Mouse (Mus musculus) limb, embryonic 14.5 days (tissue): ENCODE data around the gene Rap1b. TPM values are rescaled to one million over a fixed set of nuclear protein-coding genes. Genes with fewer than 3 reads are reported as not detected.

Experiments used
- ATAC-seq: fragments of 200-750 bp; cut with Nextera tagmentation; 2 replicates; pipeline ENCODE4 v1.8.0; 2017; ENCODE audit warnings: low read depth, moderate number of reproducible peaks, moderate TSS enrichment; ENCODE audit not compliant: low FRiP score
- DNase-seq: peaks from one replicate; pipeline ENCODE4 v3.0.0-alpha.2; 2015; ENCODE audit warnings: low spot score
- H3K27ac ChIP-seq: fragments of 300-500 bp; sonication (generic); replicated peaks from 2 replicates; pipeline ENCODE4 v1.5.1; 2014; ENCODE audit warnings: low read depth, mild to moderate bottlenecking, low read length, moderate library complexity, mixed read lengths
- H3K27me3 ChIP-seq: fragments of 300-500 bp; sonication (generic); 2 replicates; pipeline ENCODE4 v1.6.1; 2014; ENCODE audit warnings: low read length, mixed read lengths; ENCODE audit not compliant: control insufficient read depth, insufficient read depth
- H3K36me3 ChIP-seq: fragments of 300-500 bp; sonication (generic); 2 replicates; pipeline ENCODE4 v1.6.1; 2014; ENCODE audit warnings: mild to moderate bottlenecking, low read length, moderate library complexity, mixed read lengths; ENCODE audit not compliant: control insufficient read depth, insufficient read depth
- H3K4me1 ChIP-seq: fragments of 300-500 bp; sonication (generic); 2 replicates; pipeline ENCODE4 v1.6.1; 2014; ENCODE audit warnings: antibody characterized with exemption, low read length, mixed read lengths; ENCODE audit not compliant: control insufficient read depth, insufficient read depth
- H3K4me2 ChIP-seq: fragments of 300-500 bp; sonication (generic); replicated peaks from 2 replicates; pipeline ENCODE4 v1.6.1; 2014; ENCODE audit warnings: low read depth, mild to moderate bottlenecking, low read length, moderate library complexity; ENCODE audit not compliant: severe bottlenecking
- H3K4me3 ChIP-seq: fragments of 300-500 bp; sonication (generic); replicated peaks from 2 replicates; pipeline ENCODE4 v1.5.1; 2014; ENCODE audit warnings: low read length
- H3K9ac ChIP-seq: fragments of 300-500 bp; sonication (generic); 2 replicates; pipeline ENCODE4 v1.6.1; 2014; ENCODE audit warnings: mild to moderate bottlenecking, low read depth, low read length, moderate library complexity; ENCODE audit not compliant: severe bottlenecking
- H3K9me3 ChIP-seq: fragments of 300-500 bp; sonication (generic); 2 replicates; pipeline ENCODE4 v1.6.1; 2016; ENCODE audit warnings: low read length; ENCODE audit not compliant: control insufficient read depth
- POLR2A ChIP-seq: fragments of 200-500 bp; IDR thresholded peaks from 2 replicates; pipeline ENCODE4 v1.8.0; 2012; ENCODE audit warnings: inconsistent platforms, mild to moderate bottlenecking, moderate library complexity, borderline replicate concordance; ENCODE audit not compliant: insufficient read depth, insufficient read length; ENCODE audit errors: extremely low read depth
- WGBS: fragments of 180-500 bp; shearing (Covaris S2); extraction: QIAGEN DNeasy Blood & Tissue Kit; methylation state at CpG from one replicate; pipeline ENCODE4 v1.1.7; 2014; 5-methylcytosine and 5-hydroxymethylcytosine counted together
- polyA plus RNA-seq, 2 experiments: library from polyadenylated mRNA; depleted of rRNA in 1 of 2; stranded (reverse) in 1 of 2; unstranded in 1 of 2; fragments of >200 nt; fragmentation: Nextera tagmentation in 1 of 2; extraction: Ambion mirVana in 1 of 2; gene quantifications; 2 replicates each; pipeline versions ENCODE4 v1.2.1 to v1.2.3; 2012 to 2014

Rap1b gene
- polyA plus RNA-seq, 2 experiments: 94.9 to 190 TPM

- Histone ChIP-seq H3K9ac (no peak overlapping the region), H3K4me1 (no peaks in the 10 kb centered on the region; the same call in 1 of the 2 replicates), H3K4me2 (no peak overlapping the region), H3K36me3 (no peaks in the 10 kb centered on the region), H3K4me3 (no peak overlapping the region), H3K27me3 (no peaks in the 10 kb centered on the region), H3K27ac (no peak overlapping the region), H3K9me3 (no peaks in the 10 kb centered on the region)
- DNase-seq (no peak), ATAC-seq (no peak)
- WGBS: 69% methylated on average over 6 of the region's 6 CpGs
- no peak for TF ChIP-seq POLR2A
Observed at GRCm38 (mm10) chr10:117864695-117865094, 18.9 kb upstream of the Rap1b start.

GRCm38 (mm10) chr10:117864251-117864650 lies 18.4 kb upstream of the Rap1b start:
- ATAC-seq (no peak), DNase-seq (no peak)
- H3K27ac ChIP-seq: no peak overlapping the region
- no peak overlapping the region for H3K9ac ChIP-seq
- TF ChIP-seq POLR2A: no peak
- no peaks in the 10 kb centered on the region for H3K36me3 ChIP-seq
- H3K9me3 ChIP-seq: no peaks in the 10 kb centered on the region
- H3K27me3 ChIP-seq: no peaks in the 10 kb centered on the region
- H3K4me1 ChIP-seq: no peaks in the 10 kb centered on the region; the same call in 1 of the 2 replicates
- H3K4me3 ChIP-seq: no peak overlapping the region
- WGBS: 74% methylated on average over 4 of the region's 4 CpGs
- no peak overlapping the region for H3K4me2 ChIP-seq

GRCm38 (mm10) chr10:117862014-117862580 lies 16.3 kb upstream of the Rap1b start:
- Histone ChIP-seq H3K9ac (no peak overlapping the region), H3K27me3 (no peaks in the 10 kb centered on the region), H3K9me3 (no peaks in the 10 kb centered on the region), H3K4me2 (no peak overlapping the region), H3K4me1 (no peaks in the 10 kb centered on the region; the same call in 1 of the 2 replicates), H3K36me3 (no peaks in the 10 kb centered on the region), H3K4me3 (no peak overlapping the region), H3K27ac (no peak overlapping the region)
- ATAC-seq: no peak; the same call in 1 of the 2 replicates
- 76% methylated on average over 11 of the region's 11 CpGs for WGBS
- no peak for TF ChIP-seq POLR2A
- DNase-seq: no peak

- no peak overlapping the region for H3K4me2 ChIP-seq
- no peak overlapping the region for H3K27ac ChIP-seq
- H3K4me1 ChIP-seq: no peaks in the 10 kb centered on the region; the same call in 1 of the 2 replicates
- TF ChIP-seq POLR2A: no peak
- DNase-seq (no peak), ATAC-seq (no peak)
- H3K9me3 ChIP-seq: no peaks in the 10 kb centered on the region
- no peaks in the 10 kb centered on the region for H3K27me3 ChIP-seq
- no peak overlapping the region for H3K4me3 ChIP-seq
- 75% methylated on average over 16 of the region's 16 CpGs for WGBS
- no peak overlapping the region for H3K9ac ChIP-seq
- no peaks in the 10 kb centered on the region for H3K36me3 ChIP-seq
Observed at GRCm38 (mm10) chr10:117860958-117861357, 15.1 kb upstream of the Rap1b start.

GRCm38 (mm10) chr10:117860361-117860760 lies 14.5 kb upstream of the Rap1b start:
- no peaks in the 10 kb centered on the region for H3K27me3 ChIP-seq
- H3K36me3 ChIP-seq: no peaks in the 10 kb centered on the region
- H3K4me3 ChIP-seq: no peak overlapping the region
- no peak overlapping the region for H3K27ac ChIP-seq
- no peak overlapping the region for H3K4me2 ChIP-seq
- no peaks in the 10 kb centered on the region; the same call in 1 of the 2 replicates for H3K4me1 ChIP-seq
- ATAC-seq (no peak), DNase-seq (no peak)
- no peak overlapping the region for H3K9ac ChIP-seq
- WGBS: 78% methylated on average over 7 of the region's 7 CpGs
- no peaks in the 10 kb centered on the region for H3K9me3 ChIP-seq
- TF ChIP-seq POLR2A: no peak
